Mouse (Mus musculus) Patski (cell line): ENCODE results near the gene Hoxc9. TPM values are rescaled to one million over a fixed set of nuclear protein-coding genes. Genes with fewer than 3 reads are reported as not detected.

Source experiments
- ATAC-seq: fragments of 100-300 bp; one replicate; pipeline ENCODE4 v1.8.0; 2021
- CTCF ChIA-PET: fragments of 350-600 bp; sonication (Branson Sonifier 250); formaldehyde crosslinking; loops from one replicate; lab custom pipeline; 2022; ENCODE audit warnings: inconsistent platforms; lab: Charles Lee
- POLR2A ChIA-PET: fragments of 350-600 bp; sonication (Branson Sonifier 250); formaldehyde crosslinking; loops from one replicate; lab custom pipeline; 2022; ENCODE audit warnings: antibody characterized with exemption, inconsistent platforms; lab: Charles Lee
- DNase-seq: peaks from one replicate; pipeline ENCODE4 v3.0.0-alpha.2; 2011; ENCODE audit warnings: low read depth, low spot score
- H3K27me3 ChIP-seq: fragments of 371-371 bp; one replicate; pipeline ENCODE4 v1.5.1; 2021
- CTCF ChIP-seq: fragments of 100-300 bp; IDR thresholded peaks from one replicate; pipeline ENCODE4 v1.5.1; 2021
- in situ Hi-C: fragments of 300-500 bp; cut with MboI; formaldehyde crosslinking; loops from 3 replicates; pipeline ENCODE4 v1.11.1; 2018; ENCODE audit warnings: low pct_unique_long_range_greater_than_20kb, mixed read lengths
- polyA plus RNA-seq: library from polyadenylated mRNA; unstranded; gene quantifications from one replicate; pipeline ENCODE4 v1.2.3, GENCODE M21; 2021

Hoxc9 gene
- polyA plus RNA-seq, 1 experiment from 2014 or later = 5.8 TPM

GRCm38 (mm10) chr15:103030142-103030541 lies 53.9 kb downstream of the Hoxc9 start:
- in situ Hi-C loops = no loop called here
- ChIA-PET POLR2A (no interaction called here), CTCF (no interaction called here)
- TF ChIP-seq CTCF = no peak
- no peak for ATAC-seq
- no peak for DNase-seq
- H3K27me3 ChIP-seq = no peaks in the 10 kb centered on the region

- H3K27me3 ChIP-seq = no peaks in the 10 kb centered on the region
- no peak for TF ChIP-seq CTCF
- in situ Hi-C loops = no loop called here
- ChIA-PET POLR2A (no interaction called here), CTCF (no interaction called here)
- DNase-seq (no peak), ATAC-seq (no peak)
Measured at GRCm38 (mm10) chr15:103032167-103032566, 55.9 kb downstream of the Hoxc9 start.

GRCm38 (mm10) chr15:103032646-103033575 lies 56.7 kb downstream of the Hoxc9 start:
- DNase-seq (no peak), ATAC-seq (no peak)
- no peaks in the 10 kb centered on the region for H3K27me3 ChIP-seq
- TF ChIP-seq CTCF = no peak
- CTCF ChIA-PET = no interaction called here
- POLR2A ChIA-PET = no interaction called here
- in situ Hi-C loops = no loop called here

- DNase-seq (no peak), ATAC-seq (no peak)
- CTCF ChIA-PET = interaction anchor here (1.3 kb wide), 1 partner anchor 9 kb away, joined by 4 read pairs; no protein-coding TSS in a partner anchor
- no peak for TF ChIP-seq CTCF
- POLR2A ChIA-PET = interaction anchor here (0.8 kb wide), 1 partner anchor 44 kb away, joined by 3 read pairs; no protein-coding TSS in a partner anchor
- no peaks in the 10 kb centered on the region for H3K27me3 ChIP-seq
- in situ Hi-C loops = no loop called here
Measured at GRCm38 (mm10) chr15:103034043-103034806, 58.0 kb downstream of the Hoxc9 start.

Other genes with a start within 250 kb of the Hoxc9 start
- 0.04 TPM for gene Hoxc13, start 55.3 kb upstream of the Hoxc9 start, polyA plus RNA-seq
- not detected for gene Hoxc12, start 39.7 kb upstream of the Hoxc9 start, polyA plus RNA-seq
- not detected for gene Hoxc11, start 22.0 kb upstream of the Hoxc9 start, polyA plus RNA-seq
- gene Hoxc10, start 9.6 kb upstream of the Hoxc9 start, polyA plus RNA-seq = 4.5 TPM
- gene Hoxc5, start 9.0 kb upstream of the Hoxc9 start, polyA plus RNA-seq = 0.56 TPM
- 0.41 TPM for gene Hoxc8, start 14.2 kb downstream of the Hoxc9 start, polyA plus RNA-seq
- gene Hoxc6, start 21.8 kb downstream of the Hoxc9 start, polyA plus RNA-seq = 1.8 TPM
- 1.7 TPM for gene Hoxc4, start 42.5 kb downstream of the Hoxc9 start, polyA plus RNA-seq
- gene Smug1, start 190.7 kb downstream of the Hoxc9 start, polyA plus RNA-seq = 17.4 TPM